Mouse (Mus musculus): ENCODE measurements around the gene Taf8. TPM values are rescaled to one million over a fixed set of nuclear protein-coding genes. Genes with fewer than 3 reads are reported as not detected.
A peak's percentile ranks its signal among the peaks of the same experiment; 100 is the strongest.
"Not testable (repeated sequence)": the region's sequence is repeated elsewhere in the genome, so short reads cannot be mapped to it uniquely, and the experiment has no call there.

Taf8 gene
- total and polyA plus RNA-seq, 2 experiments from 2014 or later: 11.8 to 17.9 TPM

- Histone ChIP-seq H3K27ac (no peak overlapping the region), H3K4me2 (ENCODE audit: low read depth, low read length) (peak overlapping the region; percentile 66), H3K4me1 (ENCODE audit: insufficient read depth, low read length) (peaks cover 12% of the 10 kb centered on the region), H3K27me3 (ENCODE audit: insufficient read depth, low read length) (no peaks in the 10 kb centered on the region), H3K9ac (replicated peaks; ENCODE audit: low read length) (no peak overlapping the region), H3K36me3 (ENCODE audit: insufficient read depth, low read length) (no peaks in the 10 kb centered on the region), H3K9me3 (ENCODE audit: low read length) (no peaks in the 10 kb centered on the region), H3K4me3 (ENCODE audit: low read length) (peak overlapping the region; percentile 28; the same call in 1 of the 2 replicates)
- 60% methylated on average over 2 of the region's 2 CpGs for WGBS
- no peak for TF ChIP-seq CTCF (IDR thresholded peaks at IDR 0.05; ENCODE audit: low read depth)
- no peak for DNase-seq (ENCODE audit: low spot score)
- ATAC-seq: no peak
These were observed 3.5 kb upstream of the Taf8 start for GRCm38 (mm10) chr17:47505566-47505965.

- Histone ChIP-seq H3K27me3 (ENCODE audit: insufficient read depth, low read length) (no peaks in the 10 kb centered on the region), H3K4me1 (ENCODE audit: insufficient read depth, low read length) (peaks cover 12% of the 10 kb centered on the region), H3K4me2 (ENCODE audit: low read depth, low read length) (peak within 1 kb of the TSS; percentile 66), H3K9ac (replicated peaks; ENCODE audit: low read length) (peak within 1 kb of the TSS; percentile 37; the same call in 1 of the 2 replicates), H3K27ac (no peak within 1 kb of the TSS), H3K9me3 (ENCODE audit: low read length) (no peaks in the 10 kb centered on the region), H3K36me3 (ENCODE audit: insufficient read depth, low read length) (no peaks in the 10 kb centered on the region), H3K4me3 (ENCODE audit: low read length) (peak within 1 kb of the TSS; percentile 28)
- no peak for TF ChIP-seq CTCF (IDR thresholded peaks at IDR 0.05; ENCODE audit: low read depth)
- 1% methylated on average over 22 of the region's 22 CpGs for WGBS
- DNase-seq (ENCODE audit: low spot score) (peak; percentile 48), ATAC-seq (no peak)
These were observed 2.9 kb upstream of the Taf8 start, which contains the start of gene Ccnd3 for GRCm38 (mm10) chr17:47504941-47505346. Gene Ccnd3, plus strand, starts transcription at chr17:47505051.

GRCm38 (mm10) chr17:47504228-47504627, 2.1 kb upstream of the Taf8 start:
- Histone ChIP-seq H3K4me3 (ENCODE audit: low read length) (no peak overlapping the region), H3K4me2 (ENCODE audit: low read depth, low read length) (peak overlapping the region; percentile 66), H3K27ac (no peak overlapping the region), H3K9me3 (ENCODE audit: low read length) (no peaks in the 10 kb centered on the region), H3K9ac (replicated peaks; ENCODE audit: low read length) (no peak overlapping the region), H3K27me3 (ENCODE audit: insufficient read depth, low read length) (no peaks in the 10 kb centered on the region), H3K36me3 (ENCODE audit: insufficient read depth, low read length) (peaks cover 3% of the 10 kb centered on the region; the same call in 1 of the 2 replicates), H3K4me1 (ENCODE audit: insufficient read depth, low read length) (peaks cover 12% of the 10 kb centered on the region)
- 71% methylated on average over 5 of the region's 5 CpGs for WGBS
- DNase-seq (ENCODE audit: low spot score) (no peak), ATAC-seq (no peak)
- no peak for TF ChIP-seq CTCF (IDR thresholded peaks at IDR 0.05; ENCODE audit: low read depth)

- no peak for DNase-seq (ENCODE audit: low spot score)
- no peaks in the 10 kb centered on the region for H3K27me3 ChIP-seq (ENCODE audit: insufficient read depth, low read length)
- no peak overlapping the region for H3K4me2 ChIP-seq (ENCODE audit: low read depth, low read length)
- H3K4me1 ChIP-seq (ENCODE audit: insufficient read depth, low read length): peaks cover 12% of the 10 kb centered on the region
- TF ChIP-seq CTCF (IDR thresholded peaks at IDR 0.05; ENCODE audit: low read depth): no peak
- no peak overlapping the region for H3K9ac ChIP-seq (replicated peaks; ENCODE audit: low read length)
- no peak overlapping the region for H3K27ac ChIP-seq
- no peaks in the 10 kb centered on the region for H3K9me3 ChIP-seq (ENCODE audit: low read length)
- H3K36me3 ChIP-seq (ENCODE audit: insufficient read depth, low read length): peaks cover 8% of the 10 kb centered on the region; the same call in 1 of the 2 replicates
- H3K4me3 ChIP-seq (ENCODE audit: low read length): no peak overlapping the region
- no peak for ATAC-seq
These were observed 1.6 kb upstream of the Taf8 start for GRCm38 (mm10) chr17:47503689-47504088.

- Histone ChIP-seq H3K36me3 (ENCODE audit: insufficient read depth, low read length) (peaks cover 13% of the 10 kb centered on the region), H3K4me1 (ENCODE audit: insufficient read depth, low read length) (peaks cover 12% of the 10 kb centered on the region), H3K4me2 (ENCODE audit: low read depth, low read length) (peak overlapping the region; percentile 91)
- not testable (repeated sequence) for H3K4me3 ChIP-seq (ENCODE audit: low read length); H3K9me3 ChIP-seq (ENCODE audit: low read length); ATAC-seq; H3K27me3 ChIP-seq (ENCODE audit: insufficient read depth, low read length); DNase-seq (ENCODE audit: low spot score); H3K9ac ChIP-seq (replicated peaks; ENCODE audit: low read length); H3K27ac ChIP-seq
- 80% methylated on average over 6 of the region's 6 CpGs for WGBS
These were observed 584 bp upstream of the Taf8 start for GRCm38 (mm10) chr17:47502707-47503045.

- DNase-seq (ENCODE audit: low spot score): no peak
- H3K27me3 ChIP-seq (ENCODE audit: insufficient read depth, low read length): no peaks in the 10 kb centered on the region
- peaks cover 12% of the 10 kb centered on the region for H3K4me1 ChIP-seq (ENCODE audit: insufficient read depth, low read length)
- ATAC-seq: no peak
- WGBS: 7% methylated on average over 11 of the region's 11 CpGs
- peak overlapping the region; percentile 58 for H3K4me3 ChIP-seq (ENCODE audit: low read length)
- peaks cover 20% of the 10 kb centered on the region for H3K36me3 ChIP-seq (ENCODE audit: insufficient read depth, low read length)
- H3K27ac ChIP-seq: peak overlapping the region; percentile 77; the same call in 1 of the 2 replicates
- no peak for TF ChIP-seq CTCF (IDR thresholded peaks at IDR 0.05; ENCODE audit: low read depth)
- H3K9me3 ChIP-seq (ENCODE audit: low read length): no peaks in the 10 kb centered on the region
- H3K9ac ChIP-seq (replicated peaks; ENCODE audit: low read length): peak overlapping the region; percentile 66
- peak overlapping the region; percentile 91 for H3K4me2 ChIP-seq (ENCODE audit: low read depth, low read length)
These were observed 561 bp downstream of the Taf8 start for GRCm38 (mm10) chr17:47501531-47501930.

- H3K27me3 ChIP-seq (ENCODE audit: insufficient read depth, low read length): no peaks in the 10 kb centered on the region
- H3K9me3 ChIP-seq (ENCODE audit: low read length): no peaks in the 10 kb centered on the region
- WGBS: 91% methylated on average over 11 of the region's 11 CpGs
- H3K9ac ChIP-seq (replicated peaks; ENCODE audit: low read length): no peak overlapping the region
- H3K27ac ChIP-seq: no peak overlapping the region
- H3K4me3 ChIP-seq (ENCODE audit: low read length): no peak overlapping the region
- no peak for TF ChIP-seq CTCF (IDR thresholded peaks at IDR 0.05; ENCODE audit: low read depth)
- no peaks in the 10 kb centered on the region for H3K4me1 ChIP-seq (ENCODE audit: insufficient read depth, low read length)
- peaks cover 69% of the 10 kb centered on the region for H3K36me3 ChIP-seq (ENCODE audit: insufficient read depth, low read length)
- no peak overlapping the region for H3K4me2 ChIP-seq (ENCODE audit: low read depth, low read length)
- ATAC-seq: no peak
- no peak for DNase-seq (ENCODE audit: low spot score)
These were observed 8.0 kb downstream of the Taf8 start for GRCm38 (mm10) chr17:47494132-47494531.

All from hindbrain, postnatal 0 days (tissue).